22 mouse cellular contexts compared by ENCODE assay signal in the genomic region with DNA sequence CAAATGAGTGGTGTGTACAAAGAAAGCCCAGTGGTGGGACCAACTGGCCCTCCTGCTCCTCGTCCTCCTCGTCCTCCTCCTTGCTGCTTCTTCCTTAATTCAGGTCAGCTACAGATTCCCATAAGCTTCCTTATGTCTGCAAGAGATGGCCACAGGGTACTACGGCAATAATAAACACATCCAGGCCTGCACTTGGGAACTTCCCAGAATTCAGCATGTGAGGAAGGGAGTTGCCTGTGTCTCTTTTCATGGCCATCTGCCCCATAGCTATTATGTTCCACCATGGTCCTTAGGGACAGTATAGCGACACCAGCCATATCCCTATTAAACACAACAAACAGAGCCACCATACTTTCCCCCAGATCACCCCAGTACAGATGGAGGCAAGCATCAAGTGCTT. TPM values are rescaled to one million over a fixed set of nuclear protein-coding genes. Genes with fewer than 3 reads are reported as not detected.
DNase-seq lines count a peak whose midpoint lies in the region; ATAC-seq and TF ChIP-seq lines count a peak whose summit lies in the region.
"Had no signal": no experiment of that assay in that cellular context is flagged by ENCODE, and none has a peak within 500 bp of the region (broad histone marks: within the 10 kb centered on the region; RNA-seq: fewer than 3 reads in every experiment).

No protein-coding gene starts in this region.

- 18% methylated on average over 4 of the region's 4 CpGs for WGBS in cerebellum, adult 2 months
- 40% methylated on average over 4 of the region's 4 CpGs for WGBS in hindbrain, embryonic 15.5 days
- 69% methylated on average over 4 of the region's 4 CpGs for WGBS in hindbrain, embryonic 11.5 days
- 54% methylated on average over 4 of the region's 4 CpGs for WGBS in neural tube, embryonic 14.5 days
- WGBS in embryonic facial prominence, embryonic 15.5 days: 48% methylated on average over 4 of the region's 4 CpGs

- H3K4me3 ChIP-seq in cerebellum, adult 2 months (replicated peaks; ENCODE audit: insufficient read depth, low read depth, low read length): no peak overlapping the region
- H3K4me3 ChIP-seq in hindbrain, embryonic 15.5 days: no peak overlapping the region
- no peak overlapping the region for H3K4me3 ChIP-seq in hindbrain, embryonic 11.5 days (ENCODE audit: low read depth, low read length)
- H3K4me3 ChIP-seq in neural tube, embryonic 14.5 days (ENCODE audit: low read depth, low read length): no peak overlapping the region
- no peak overlapping the region for H3K4me3 ChIP-seq in embryonic facial prominence, embryonic 15.5 days (replicated peaks)
- H3K4me3 ChIP-seq: forebrain, embryonic 10.5 days; neural tube, embryonic 12.5 days had no signal

- TF ChIP-seq POLR2A in cerebellum, adult 2 months (IDR thresholded peaks at IDR 0.05; ENCODE audit: borderline replicate concordance, insufficient read depth, low read length): no peak

- no peaks in the 10 kb centered on the region for H3K9me3 ChIP-seq in hindbrain, embryonic 15.5 days
- no peaks in the 10 kb centered on the region for H3K9me3 ChIP-seq in hindbrain, embryonic 11.5 days (ENCODE audit: control insufficient read depth, low read length)
- no peaks in the 10 kb centered on the region for H3K9me3 ChIP-seq in neural tube, embryonic 14.5 days (ENCODE audit: control insufficient read depth, low read length)
- no peaks in the 10 kb centered on the region for H3K9me3 ChIP-seq in embryonic facial prominence, embryonic 15.5 days (replicated peaks)
- H3K9me3 ChIP-seq: forebrain, embryonic 10.5 days; neural tube, embryonic 12.5 days had no signal

- TF ChIP-seq CTCF in cerebellum, adult 2 months (IDR thresholded peaks at IDR 0.05; ENCODE audit: borderline replicate concordance, insufficient read depth, low read depth, low read length): no peak

- H3K9ac ChIP-seq in hindbrain, embryonic 15.5 days: no peak overlapping the region
- H3K9ac ChIP-seq in hindbrain, embryonic 11.5 days (ENCODE audit: low read depth, low read length): no peak overlapping the region
- no peak overlapping the region for H3K9ac ChIP-seq in neural tube, embryonic 14.5 days (replicated peaks; ENCODE audit: low read depth, low read length)
- H3K9ac ChIP-seq in embryonic facial prominence, embryonic 15.5 days: no peak overlapping the region
- H3K9ac ChIP-seq: forebrain, postnatal 0 days; neural tube, embryonic 12.5 days had no signal

- ATAC-seq in hindbrain, embryonic 15.5 days (ENCODE audit: low FRiP score, low read depth): no peak
- no peak for ATAC-seq in hindbrain, embryonic 11.5 days (ENCODE audit: low FRiP score)
- no peak for ATAC-seq in neural tube, embryonic 14.5 days (ENCODE audit: low read depth)
- ATAC-seq in embryonic facial prominence, embryonic 15.5 days (ENCODE audit: insufficient number of reproducible peaks, low FRiP score, low TSS enrichment, low read depth): 0 out of 2 replicates have a peak, but pooled peaks have one; percentile 16
- ATAC-seq: lung, postnatal 0 days had no signal

- H3K4me1 ChIP-seq in cerebellum, adult 2 months (ENCODE audit: control insufficient read depth, insufficient read depth, low read length): peaks cover 36% of the 10 kb centered on the region
- H3K4me1 ChIP-seq in hindbrain, embryonic 15.5 days (replicated peaks): peaks cover 16% of the 10 kb centered on the region
- H3K4me1 ChIP-seq in hindbrain, embryonic 11.5 days (replicated peaks; ENCODE audit: control insufficient read depth, insufficient read depth, low read length): no peaks in the 10 kb centered on the region
- peaks cover 4% of the 10 kb centered on the region for H3K4me1 ChIP-seq in neural tube, embryonic 14.5 days (ENCODE audit: control insufficient read depth, insufficient read depth, low read length)
- 0 out of 2 replicates have a peak, but pooled peaks cover 12% of the 10 kb centered on the region for H3K4me1 ChIP-seq in embryonic facial prominence, embryonic 15.5 days

- DNase-seq in cerebellum, adult 2 months: peak in 1 of 2 experiments; percentile 37
- no peak for DNase-seq in cerebellum, postnatal 4 days (ENCODE audit: low spot score in 2 of 2)
- DNase-seq in hindbrain, embryonic 11.5 days (ENCODE audit: low spot score): no peak
- DNase-seq in neural tube, embryonic 10.5 days (ENCODE audit: extremely low spot score, low spot score): no peak
- DNase-seq in adrenal gland, adult 18-20 months (ENCODE audit: low spot score in 2 of 2): no peak
- DNase-seq: adrenal gland, postnatal 25 days; forebrain, postnatal 0 days; heart, postnatal 4 days; kidney, adult 8-10 months; kidney, postnatal 14 days; left cerebral cortex, postnatal 4 days; liver; right cerebral cortex, postnatal 4 days; thymus, postnatal 14 days had no signal

- no peaks in the 10 kb centered on the region for H3K27me3 ChIP-seq in cerebellum, adult 2 months (ENCODE audit: control insufficient read depth, insufficient read depth, low read length)
- no peaks in the 10 kb centered on the region for H3K27me3 ChIP-seq in hindbrain, embryonic 15.5 days
- H3K27me3 ChIP-seq in hindbrain, embryonic 11.5 days (ENCODE audit: control insufficient read depth, insufficient read depth, low read length): no peaks in the 10 kb centered on the region
- no peaks in the 10 kb centered on the region for H3K27me3 ChIP-seq in neural tube, embryonic 14.5 days (ENCODE audit: control insufficient read depth, insufficient read depth, low read length)
- H3K27me3 ChIP-seq in embryonic facial prominence, embryonic 15.5 days: no peaks in the 10 kb centered on the region
- H3K27me3 ChIP-seq: CH12.LX; neural tube, embryonic 12.5 days had no signal

- no peak overlapping the region for H3K4me2 ChIP-seq in hindbrain, embryonic 15.5 days
- no peak overlapping the region for H3K4me2 ChIP-seq in hindbrain, embryonic 11.5 days (replicated peaks; ENCODE audit: low read depth, low read length)
- no peak overlapping the region for H3K4me2 ChIP-seq in neural tube, embryonic 14.5 days (ENCODE audit: low read depth, low read length)
- H3K4me2 ChIP-seq in embryonic facial prominence, embryonic 15.5 days (replicated peaks): no peak overlapping the region
- H3K4me2 ChIP-seq: neural tube, embryonic 12.5 days had no signal

- H3K27ac ChIP-seq in cerebellum, adult 2 months (ENCODE audit: insufficient read depth, low read length): peak overlapping the region; percentile 84
- H3K27ac ChIP-seq in hindbrain, embryonic 15.5 days (replicated peaks): peak overlapping the region; percentile 28; the same call in 1 of the 2 replicates
- H3K27ac ChIP-seq in hindbrain, embryonic 11.5 days (ENCODE audit: low read depth, low read length): no peak overlapping the region
- peak overlapping the region; percentile 22; the same call in 1 of the 2 replicates for H3K27ac ChIP-seq in neural tube, embryonic 14.5 days (ENCODE audit: low read depth, low read length)
- H3K27ac ChIP-seq in embryonic facial prominence, embryonic 15.5 days (replicated peaks): no peak overlapping the region
- H3K27ac ChIP-seq: forebrain, embryonic 10.5 days; neural tube, embryonic 12.5 days; stomach, postnatal 0 days had no signal

- no peaks in the 10 kb centered on the region for H3K36me3 ChIP-seq in hindbrain, embryonic 15.5 days
- no peaks in the 10 kb centered on the region for H3K36me3 ChIP-seq in hindbrain, embryonic 11.5 days (ENCODE audit: control insufficient read depth, insufficient read depth, low read length)
- no peaks in the 10 kb centered on the region for H3K36me3 ChIP-seq in neural tube, embryonic 14.5 days (ENCODE audit: control insufficient read depth, insufficient read depth, low read length)
- no peaks in the 10 kb centered on the region for H3K36me3 ChIP-seq in embryonic facial prominence, embryonic 15.5 days
- H3K36me3 ChIP-seq: forebrain, embryonic 10.5 days; neural tube, embryonic 12.5 days had no signal

RNA-seq across cellular contexts. Expression of a gene that starts 15.5 kb away (rescaled TPM):
- polyA plus RNA-seq in cerebellum, adult 2 months (2012; rRNA removed): 47.5 and 53.1 TPM in 2 replicates
- polyA plus RNA-seq in hindbrain, embryonic 15.5 days (2015; fragmentation: Nextera tagmentation; extraction: Ambion mirVana): 2.4 and 3.0 TPM in 2 replicates
- 0.71 and 0.77 TPM in 2 replicates for polyA plus RNA-seq in hindbrain, embryonic 11.5 days (2014; fragmentation: Nextera tagmentation; extraction: Ambion mirVana)
- polyA plus RNA-seq in neural tube, embryonic 14.5 days (2014; fragmentation: Nextera tagmentation; extraction: Ambion mirVana): 3.8 and 3.9 TPM in 2 replicates
- polyA plus RNA-seq in embryonic facial prominence, embryonic 15.5 days (2015; fragmentation: Nextera tagmentation; extraction: Ambion mirVana): 1.0 TPM in 2 replicates
- 10 to 100 TPM; 10.2 to 13.8 TPM for total RNA-seq in adrenal gland, adult 18-20 months (2021)

Comparison
In these comparisons a context has a peak if more than half of its experiments do, and no peak if none do; other contexts are left out.
1. H3K27ac ChIP-seq: peak in cerebellum, adult 2 months (single experiment), hindbrain, embryonic 15.5 days (single experiment) and neural tube, embryonic 14.5 days (single experiment); none in hindbrain, embryonic 11.5 days (single experiment) and embryonic facial prominence, embryonic 15.5 days (single experiment).